Mouse (Mus musculus): ENCODE data around the gene Arpp19.

The Arpp19 gene

DNA sequence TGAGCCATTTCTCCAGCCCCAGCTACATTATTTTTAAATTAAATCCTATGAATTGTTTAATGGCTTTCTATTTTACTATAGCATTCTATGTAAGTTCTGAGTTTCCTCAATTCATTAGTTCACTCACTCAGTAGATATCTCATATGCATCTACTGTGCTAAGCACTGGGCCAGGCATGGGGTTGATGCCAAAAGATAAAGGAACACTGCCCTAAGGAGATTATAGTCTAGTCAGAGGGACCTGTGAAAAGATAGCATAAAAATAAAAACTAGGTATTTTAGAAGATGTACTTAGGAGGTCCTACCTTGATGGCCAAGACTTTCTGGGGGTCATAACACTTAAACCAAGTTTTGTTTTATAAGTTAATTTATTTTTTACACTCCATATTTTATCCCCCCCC, 64.7 kb downstream of the Arpp19 start:
- DNase-seq (ENCODE audit: low read depth, low spot score): no peak
